Mouse (Mus musculus): Measurements from ENCODE around the gene Arid5b.

DNA sequence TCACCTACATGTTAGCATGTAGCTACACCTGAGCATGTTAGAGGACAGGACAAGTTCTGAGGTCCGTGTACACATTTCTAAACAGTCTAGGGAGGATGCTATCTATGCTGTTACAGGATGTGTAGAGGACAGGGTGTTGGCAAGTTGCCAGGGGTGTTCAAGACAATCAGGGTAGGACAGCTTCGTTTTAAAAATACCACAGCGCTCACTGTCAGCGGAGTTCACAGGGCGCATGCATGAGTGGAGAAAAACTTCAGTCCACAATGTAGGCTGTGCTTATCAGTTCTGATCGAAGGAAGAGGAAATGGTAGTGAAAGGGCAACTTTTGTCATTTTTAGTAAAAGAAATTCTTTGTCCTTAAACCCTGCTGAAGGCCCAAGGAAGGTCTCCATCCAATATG, 159.3 kb downstream of the Arid5b start:
- no peak for TF ChIP-seq CTCF (IDR thresholded peaks at IDR 0.05; ENCODE audit: extremely low read depth, insufficient read depth, insufficient read length, insufficient replicate concordance)
- no peak for TF ChIP-seq POLR2A (IDR thresholded peaks at IDR 0.05; ENCODE audit: low read depth, low read length)
